Mouse (Mus musculus): ENCODE measurements around the gene Gpr35. TPM values are rescaled to one million over a fixed set of nuclear protein-coding genes. Genes with fewer than 3 reads are reported as not detected.
A peak's percentile ranks its signal among the peaks of the same experiment; 100 is the strongest.

The Gpr35 gene
- total and polyA plus RNA-seq, 2 experiments from 2014 or later: 0.13 to 0.42 TPM

- 43% methylated on average over 7 of the region's 7 CpGs for WGBS
- no peaks in the 10 kb centered on the region for H3K27me3 ChIP-seq (ENCODE audit: insufficient read depth, low read length)
- DNase-seq (ENCODE audit: low spot score) (no peak), ATAC-seq (no peak)
- no peak for TF ChIP-seq CTCF (IDR thresholded peaks at IDR 0.05; ENCODE audit: low read depth)
- H3K36me3 ChIP-seq (ENCODE audit: insufficient read depth, low read length): no peaks in the 10 kb centered on the region
- H3K27ac ChIP-seq: no peak overlapping the region
- H3K9ac ChIP-seq (replicated peaks; ENCODE audit: low read length): no peak overlapping the region
- no peaks in the 10 kb centered on the region for H3K4me1 ChIP-seq (ENCODE audit: insufficient read depth, low read length)
- H3K4me2 ChIP-seq (ENCODE audit: low read depth, low read length): no peak overlapping the region
- H3K9me3 ChIP-seq (ENCODE audit: low read length): no peaks in the 10 kb centered on the region
- no peak overlapping the region for H3K4me3 ChIP-seq (ENCODE audit: low read length)
Observed at GRCm38 (mm10) chr1:92978645-92979044, 28.0 kb downstream of the Gpr35 start.

GRCm38 (mm10) chr1:92979073-92979602, 28.5 kb downstream of the Gpr35 start:
- ATAC-seq: no peak
- Histone ChIP-seq H3K36me3 (ENCODE audit: insufficient read depth, low read length) (no peaks in the 10 kb centered on the region), H3K4me3 (ENCODE audit: low read length) (no peak overlapping the region), H3K9ac (replicated peaks; ENCODE audit: low read length) (no peak overlapping the region), H3K9me3 (ENCODE audit: low read length) (no peaks in the 10 kb centered on the region), H3K27ac (no peak overlapping the region), H3K27me3 (ENCODE audit: insufficient read depth, low read length) (no peaks in the 10 kb centered on the region), H3K4me2 (ENCODE audit: low read depth, low read length) (no peak overlapping the region), H3K4me1 (ENCODE audit: insufficient read depth, low read length) (no peaks in the 10 kb centered on the region)
- DNase-seq (ENCODE audit: low spot score): no peak
- TF ChIP-seq CTCF (IDR thresholded peaks at IDR 0.05; ENCODE audit: low read depth): no peak
- 50% methylated on average over 11 of the region's 11 CpGs for WGBS

GRCm38 (mm10) chr1:92981056-92981845, 30.6 kb downstream of the Gpr35 start:
- no peak for TF ChIP-seq CTCF (IDR thresholded peaks at IDR 0.05; ENCODE audit: low read depth)
- ATAC-seq: no peak
- DNase-seq (ENCODE audit: low spot score): peak; percentile 7
- Histone ChIP-seq H3K4me2 (ENCODE audit: low read depth, low read length) (no peak overlapping the region), H3K36me3 (ENCODE audit: insufficient read depth, low read length) (no peaks in the 10 kb centered on the region), H3K9ac (replicated peaks; ENCODE audit: low read length) (no peak overlapping the region), H3K4me1 (ENCODE audit: insufficient read depth, low read length) (no peaks in the 10 kb centered on the region), H3K9me3 (ENCODE audit: low read length) (no peaks in the 10 kb centered on the region), H3K27ac (no peak overlapping the region), H3K4me3 (ENCODE audit: low read length) (no peak overlapping the region), H3K27me3 (ENCODE audit: insufficient read depth, low read length) (no peaks in the 10 kb centered on the region)
- 74% methylated on average over 7 of the region's 7 CpGs for WGBS

GRCm38 (mm10) chr1:92982931-92983605, 32.4 kb downstream of the Gpr35 start:
- ATAC-seq (no peak), DNase-seq (ENCODE audit: low spot score) (no peak)
- H3K36me3 ChIP-seq (ENCODE audit: insufficient read depth, low read length): no peaks in the 10 kb centered on the region
- H3K9me3 ChIP-seq (ENCODE audit: low read length): no peaks in the 10 kb centered on the region
- H3K4me1 ChIP-seq (ENCODE audit: insufficient read depth, low read length): no peaks in the 10 kb centered on the region
- H3K4me2 ChIP-seq (ENCODE audit: low read depth, low read length): no peak overlapping the region
- no peak for TF ChIP-seq CTCF (IDR thresholded peaks at IDR 0.05; ENCODE audit: low read depth)
- H3K9ac ChIP-seq (replicated peaks; ENCODE audit: low read length): no peak overlapping the region
- H3K4me3 ChIP-seq (ENCODE audit: low read length): no peak overlapping the region
- no peaks in the 10 kb centered on the region for H3K27me3 ChIP-seq (ENCODE audit: insufficient read depth, low read length)
- WGBS: 91% methylated on average over 17 of the region's 17 CpGs
- H3K27ac ChIP-seq: no peak overlapping the region

- 89% methylated on average over 5 of the region's 5 CpGs for WGBS
Observed at GRCm38 (mm10) chr1:92984999-92985398, 34.3 kb downstream of the Gpr35 start.

GRCm38 (mm10) chr1:92988894-92989293, 38.2 kb downstream of the Gpr35 start:
- DNase-seq (ENCODE audit: low spot score): no peak
- no peak for ATAC-seq
- Histone ChIP-seq H3K36me3 (ENCODE audit: insufficient read depth, low read length) (no peaks in the 10 kb centered on the region), H3K4me1 (ENCODE audit: insufficient read depth, low read length) (no peaks in the 10 kb centered on the region), H3K9me3 (ENCODE audit: low read length) (no peaks in the 10 kb centered on the region), H3K4me2 (ENCODE audit: low read depth, low read length) (no peak overlapping the region), H3K27me3 (ENCODE audit: insufficient read depth, low read length) (no peaks in the 10 kb centered on the region), H3K9ac (replicated peaks; ENCODE audit: low read length) (no peak overlapping the region), H3K27ac (no peak overlapping the region), H3K4me3 (ENCODE audit: low read length) (no peak overlapping the region)
- TF ChIP-seq CTCF (IDR thresholded peaks at IDR 0.05; ENCODE audit: low read depth): no peak
- WGBS: 89% methylated on average over 4 of the region's 4 CpGs

More at GRCm38 (mm10) chr1:92984999-92985398, 34.3 kb downstream of the Gpr35 start:
- Histone ChIP-seq H3K36me3 (ENCODE audit: insufficient read depth, low read length) (no peaks in the 10 kb centered on the region), H3K4me3 (ENCODE audit: low read length) (no peak overlapping the region), H3K4me1 (ENCODE audit: insufficient read depth, low read length) (no peaks in the 10 kb centered on the region), H3K9ac (replicated peaks; ENCODE audit: low read length) (no peak overlapping the region), H3K27me3 (ENCODE audit: insufficient read depth, low read length) (no peaks in the 10 kb centered on the region), H3K4me2 (ENCODE audit: low read depth, low read length) (no peak overlapping the region), H3K9me3 (ENCODE audit: low read length) (no peaks in the 10 kb centered on the region), H3K27ac (no peak overlapping the region)
- ATAC-seq: no peak
- DNase-seq (ENCODE audit: low spot score): no peak
- TF ChIP-seq CTCF (IDR thresholded peaks at IDR 0.05; ENCODE audit: low read depth): no peak

Data from hindbrain, postnatal 0 days (tissue).